Mouse (Mus musculus): ENCODE data around the gene Gif.

Gif gene

DNA sequence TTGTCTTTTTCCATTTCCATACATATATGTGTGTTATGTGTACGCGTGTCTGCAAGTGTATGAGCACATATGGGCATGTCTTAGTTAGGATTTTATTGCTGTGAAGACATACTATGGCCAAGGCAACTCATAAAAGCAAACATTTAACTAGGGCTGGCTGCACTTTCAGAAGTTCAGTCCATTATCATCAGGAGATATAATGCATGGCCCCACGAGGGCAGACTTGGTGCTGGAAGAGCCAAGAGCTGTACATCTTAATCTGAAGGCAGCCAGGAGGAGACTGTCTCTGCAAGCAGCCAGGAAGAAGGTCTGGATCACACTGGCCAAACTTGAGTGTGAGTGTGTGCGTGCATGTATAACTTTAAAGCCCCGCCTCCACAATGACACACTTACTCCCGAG lies 47.1 kb downstream of the Gif start:
- DNase-seq (ENCODE audit: low spot score) = no peak

DNA sequence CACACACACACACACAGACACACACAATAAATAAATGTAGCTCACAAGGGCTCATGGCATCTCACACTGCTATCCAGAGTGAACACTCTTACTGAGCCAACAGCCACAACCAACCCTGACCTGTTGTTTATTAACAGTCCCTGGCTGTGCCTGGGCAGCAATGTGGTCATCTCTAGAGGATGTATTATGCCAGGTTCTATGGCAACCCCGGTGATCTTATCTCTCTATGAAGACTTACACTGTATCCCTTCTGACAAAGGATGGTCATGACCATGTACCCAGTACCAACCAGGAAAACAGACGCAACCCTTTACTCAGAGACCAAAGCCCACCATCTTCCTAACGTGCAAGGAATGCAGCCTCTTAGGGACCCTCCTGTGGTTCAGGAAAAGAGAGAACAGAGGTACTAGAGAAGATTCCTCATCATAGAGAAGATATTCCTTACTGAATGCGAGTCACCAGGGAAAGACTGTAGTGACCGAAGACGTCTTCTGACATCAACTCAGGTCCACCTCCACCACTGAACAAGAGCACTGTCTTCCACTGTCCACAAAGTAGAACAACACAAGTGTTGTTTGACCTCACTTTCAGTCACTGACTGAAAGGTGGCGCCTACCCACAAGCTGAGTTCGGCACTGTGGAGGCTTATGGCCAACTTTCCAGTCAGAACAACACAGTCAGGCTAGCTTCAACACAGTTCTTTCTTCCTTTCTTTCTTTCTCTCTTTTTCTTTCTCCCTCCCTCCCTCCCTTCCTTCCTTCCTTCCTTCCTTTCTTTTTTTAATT lies 53.4 kb downstream of the Gif start:
- no peak for DNase-seq (ENCODE audit: low spot score)

DNA sequence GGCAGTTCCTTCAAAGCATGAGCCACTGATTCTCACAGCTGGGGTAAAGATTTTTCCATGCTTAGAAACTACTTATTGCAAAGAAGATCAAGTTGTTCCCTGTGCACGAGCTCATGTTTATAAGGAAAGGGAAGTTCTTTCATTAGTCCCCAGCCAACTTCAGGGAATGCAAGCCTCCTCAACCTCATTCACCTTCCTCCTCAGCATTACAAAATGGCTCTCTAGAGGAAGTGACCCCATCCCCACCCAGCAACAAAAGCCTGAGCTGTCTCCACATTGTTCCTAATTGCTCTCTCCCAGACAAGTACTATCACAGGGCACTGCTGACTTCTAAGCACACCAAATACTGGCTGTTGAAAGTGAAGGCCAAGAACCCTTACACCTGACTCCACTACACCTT lies 57.1 kb downstream of the Gif start:
- DNase-seq (ENCODE audit: low spot score) = no peak

DNA sequence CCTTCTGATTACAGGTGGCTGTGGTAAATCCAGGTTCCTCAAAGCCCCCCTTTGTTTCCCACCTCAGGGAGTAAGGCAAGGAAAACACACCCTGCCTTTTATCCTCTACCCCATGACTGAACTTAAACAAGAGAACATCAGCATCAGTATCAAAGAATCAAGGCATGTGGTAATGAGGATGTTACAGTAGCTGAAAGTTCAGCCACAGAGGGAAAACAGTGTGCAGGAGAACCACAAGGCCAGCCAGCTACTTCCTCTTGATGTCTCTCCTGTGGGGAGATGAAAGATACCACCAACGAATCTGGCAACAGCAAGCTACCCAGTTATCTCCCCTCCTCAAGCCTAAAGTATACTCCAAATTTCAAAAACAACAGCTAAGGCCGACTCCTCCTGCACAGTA lies 59.9 kb downstream of the Gif start:
- DNase-seq (ENCODE audit: low spot score) = no peak

DNA sequence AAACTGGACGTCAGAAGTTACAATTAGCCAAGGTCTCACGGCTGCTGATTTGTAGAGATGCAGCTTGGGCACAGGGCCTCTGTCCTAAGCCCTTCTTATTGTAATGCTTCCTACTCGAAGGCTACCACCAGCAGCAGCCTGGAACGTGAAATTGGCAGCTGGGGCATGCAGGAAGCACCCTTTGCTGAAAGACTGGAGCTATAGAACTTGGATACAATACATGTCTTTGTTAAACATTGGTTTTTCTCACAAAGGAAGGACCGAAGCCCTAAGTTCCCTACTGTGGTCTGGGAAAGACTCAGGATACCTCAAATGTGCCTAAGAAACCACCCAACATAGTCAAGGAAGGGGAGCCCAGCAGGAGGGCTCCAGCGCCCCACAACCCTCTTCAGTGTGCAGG lies 60.5 kb downstream of the Gif start:
- no peak for DNase-seq (ENCODE audit: low spot score)

DNA sequence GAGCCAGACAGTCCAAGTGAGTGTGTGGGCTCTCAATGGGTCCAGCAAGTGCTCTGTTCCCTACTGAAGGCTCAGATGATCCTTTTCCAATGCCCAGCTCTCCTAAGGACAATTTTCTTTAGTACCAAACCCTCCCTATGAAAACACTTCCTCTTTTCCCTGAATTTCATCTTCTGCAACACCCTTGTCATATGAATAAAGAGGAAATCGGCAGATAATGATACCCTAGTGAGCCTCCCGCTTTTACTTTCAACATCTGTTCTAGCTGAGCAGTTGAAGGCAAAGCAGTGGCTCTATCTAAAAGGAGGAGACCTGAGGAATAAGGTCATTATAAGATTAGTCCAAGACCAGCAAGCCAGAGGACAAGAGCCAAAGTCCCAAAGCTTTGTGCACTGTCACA lies 61.1 kb downstream of the Gif start:
- DNase-seq (ENCODE audit: low spot score) = no peak

DNA sequence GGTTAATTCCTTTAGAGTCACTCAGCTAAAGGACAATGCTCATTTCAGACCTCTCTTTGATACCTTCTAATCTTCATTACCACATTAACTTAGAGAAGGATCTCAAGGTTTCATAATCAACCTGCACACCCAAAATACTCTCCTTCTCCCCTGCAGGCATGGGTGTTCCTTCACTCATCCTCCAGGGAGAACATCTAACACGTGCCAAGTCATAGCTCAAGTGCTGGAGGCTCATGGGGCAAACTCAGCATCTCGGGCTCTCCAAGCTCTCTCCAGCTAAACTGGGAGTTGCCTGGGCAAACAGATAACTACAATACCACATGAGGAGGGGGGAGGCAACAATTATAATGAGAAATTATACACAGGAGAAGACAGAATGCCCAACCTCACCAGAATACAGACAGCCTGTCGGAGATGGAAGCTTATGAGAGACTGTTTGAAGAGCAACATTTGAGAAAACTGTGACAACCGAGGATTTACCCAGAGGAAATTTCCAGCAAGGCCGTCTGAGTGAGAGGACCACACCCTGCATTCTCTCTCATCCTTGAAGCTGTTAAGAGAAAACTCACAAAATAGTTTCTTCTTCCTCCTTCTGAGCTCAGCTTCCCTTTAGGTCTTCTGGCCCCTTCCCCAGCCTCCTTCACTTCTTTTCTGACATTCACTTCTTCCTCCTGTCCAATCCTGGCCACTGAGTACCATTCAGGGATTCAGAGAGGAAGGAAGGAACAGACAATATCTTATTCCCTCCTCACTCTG lies 62.8 kb downstream of the Gif start:
- no peak for DNase-seq (ENCODE audit: low spot score)

DNA sequence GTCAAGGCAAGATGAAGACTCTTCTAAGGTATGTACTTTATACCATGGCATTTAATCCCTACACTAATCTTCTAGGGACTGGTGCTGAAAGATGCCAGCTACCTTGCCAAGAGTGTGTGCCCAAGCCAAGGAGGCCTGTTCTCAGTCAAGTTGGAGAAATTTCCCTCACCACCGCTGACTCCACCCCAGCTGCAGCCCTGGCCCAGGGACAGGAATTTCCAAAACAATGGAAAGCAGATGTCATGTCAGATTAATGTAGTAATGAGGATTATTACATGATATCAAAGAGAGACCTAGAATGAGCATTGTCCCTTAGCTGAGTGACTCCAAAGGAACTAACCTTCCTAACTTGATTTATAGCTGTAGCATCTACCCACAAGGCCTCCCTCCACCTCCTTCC lies 63.5 kb downstream of the Gif start:
- DNase-seq (ENCODE audit: low spot score) = no peak

DNA sequence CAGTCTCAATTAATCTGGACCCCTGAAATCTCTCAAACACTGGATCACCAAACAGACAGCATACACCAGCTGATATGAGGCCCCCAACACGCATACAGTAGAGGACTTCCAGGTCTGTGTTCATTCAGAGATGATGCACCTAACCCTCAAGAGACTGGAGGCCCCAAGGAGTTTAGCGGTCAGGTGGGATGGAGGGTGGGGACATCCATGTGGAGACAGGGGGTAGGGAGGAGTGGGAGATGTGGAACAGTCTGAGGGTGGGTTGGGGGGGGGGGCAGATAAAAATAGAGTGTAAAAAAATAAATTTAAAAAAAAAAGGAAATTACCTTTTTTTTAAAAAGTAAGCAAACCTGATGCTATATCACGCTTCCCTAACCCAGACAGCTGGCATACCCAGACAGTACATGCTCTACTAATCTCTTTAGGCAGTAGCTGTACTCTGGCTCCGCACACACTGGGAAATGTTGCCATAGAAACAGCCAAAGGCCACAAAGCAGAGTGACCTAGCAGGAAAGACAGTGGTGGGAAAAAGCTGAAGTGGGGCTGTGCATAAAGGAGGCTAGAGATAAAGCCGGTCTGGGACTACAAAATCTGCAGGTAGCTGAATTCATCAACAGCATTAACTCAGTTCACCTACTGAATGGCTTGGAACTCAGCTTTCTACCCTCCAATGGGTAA lies 64.5 kb downstream of the Gif start:
- peak; percentile 47 for DNase-seq (ENCODE audit: low spot score)

Data from yolk sac, embryonic 10.5 days (tissue).